Mouse (Mus musculus) CD4-positive, CD25-positive, alpha-beta regulatory T cell, adult 4 months (primary cell): ENCODE data around the gene Ptms. TPM values are rescaled to one million over a fixed set of nuclear protein-coding genes. Genes with fewer than 3 reads are reported as not detected.

Source experiments
- ATAC-seq: one replicate; pipeline ENCODE4 v1.8.0; 2017
- polyA plus RNA-seq, 2 experiments: library from polyadenylated mRNA; unstranded; fragments of 100-300 nt; shearing (Covaris generic); gene quantifications; one replicate each; pipeline ENCODE4 v1.2.1; 2017

Ptms gene
- polyA plus RNA-seq, 2 experiments from 2014 or later = 5.4 to 10.6 TPM

DNA sequence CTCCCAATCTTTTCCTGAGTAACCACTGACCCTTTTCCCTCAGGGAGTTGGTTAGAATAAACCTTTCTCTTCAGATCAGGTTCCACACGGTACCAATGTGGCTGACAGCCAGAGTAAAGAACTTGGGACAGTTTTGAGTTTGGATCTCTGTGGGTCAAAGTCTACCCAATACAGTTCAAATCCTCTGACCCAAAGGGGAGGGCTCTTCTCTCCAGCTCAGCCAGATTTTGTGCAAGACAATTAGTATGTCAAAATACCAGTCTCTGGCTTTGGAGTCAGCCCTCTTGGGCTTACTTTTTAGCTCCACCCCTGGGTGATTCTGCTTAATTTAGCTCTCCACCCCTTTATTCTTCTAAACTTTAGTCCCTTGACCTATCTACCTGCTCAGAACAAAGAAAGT, 10.3 kb upstream of the Ptms start:
- peak; percentile 4 for ATAC-seq

DNA sequence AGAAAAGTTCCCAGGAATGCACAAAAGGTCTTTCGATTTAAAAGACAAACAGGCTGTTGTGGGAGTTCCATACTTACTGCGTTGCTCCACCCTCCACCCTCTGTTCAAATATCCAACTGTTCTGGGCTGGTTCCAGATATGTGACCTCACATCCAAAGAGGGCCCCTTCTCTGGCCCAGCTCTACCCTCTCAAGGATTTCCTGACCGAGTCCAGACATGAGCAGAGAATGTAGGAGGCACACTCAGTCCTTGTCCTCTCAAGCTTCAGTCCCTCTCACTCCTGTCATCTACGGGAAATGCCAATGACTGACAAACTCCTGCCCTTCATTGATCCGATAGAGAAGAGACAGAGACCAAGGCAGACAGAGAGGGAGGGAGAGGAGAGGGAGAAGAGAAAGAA, 6.0 kb upstream of the Ptms start:
- no peak for ATAC-seq

- ATAC-seq = no peak
Measured at GRCm38 (mm10) chr6:124925173-124925793, 5.4 kb upstream of the Ptms start.

DNA sequence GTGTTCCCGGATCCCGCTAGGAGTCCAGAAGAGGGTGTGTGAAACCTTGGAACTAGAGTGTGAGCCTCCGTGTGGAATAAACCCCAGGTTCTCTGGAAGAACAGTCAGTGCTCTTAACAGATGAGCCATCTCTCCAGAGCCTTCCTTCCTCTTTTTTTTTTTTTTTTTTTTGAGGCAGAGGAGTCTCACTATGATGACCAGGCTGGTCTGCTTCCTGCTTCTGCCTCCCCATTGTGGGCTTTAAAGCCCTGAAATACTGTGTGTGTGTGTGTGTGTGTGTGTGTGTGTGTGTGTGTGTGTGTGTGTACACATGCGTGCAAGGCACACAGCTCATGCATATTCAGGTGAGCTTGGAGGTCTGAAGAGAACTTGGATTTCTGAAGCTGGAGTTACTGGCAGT, 1.6 kb upstream of the Ptms start:
- no peak for ATAC-seq

GRCm38 (mm10) chr6:124920318-124921085, 599 bp upstream of the Ptms start:
- no peak for ATAC-seq

GRCm38 (mm10) chr6:124918890-124919627, 844 bp downstream of the Ptms start:
- no peak for ATAC-seq

- no peak for ATAC-seq
Measured at GRCm38 (mm10) chr6:124918331-124918690, 1.6 kb downstream of the Ptms start.

GRCm38 (mm10) chr6:124917518-124918330, 2.2 kb downstream of the Ptms start:
- peak; percentile 37 for ATAC-seq

DNA sequence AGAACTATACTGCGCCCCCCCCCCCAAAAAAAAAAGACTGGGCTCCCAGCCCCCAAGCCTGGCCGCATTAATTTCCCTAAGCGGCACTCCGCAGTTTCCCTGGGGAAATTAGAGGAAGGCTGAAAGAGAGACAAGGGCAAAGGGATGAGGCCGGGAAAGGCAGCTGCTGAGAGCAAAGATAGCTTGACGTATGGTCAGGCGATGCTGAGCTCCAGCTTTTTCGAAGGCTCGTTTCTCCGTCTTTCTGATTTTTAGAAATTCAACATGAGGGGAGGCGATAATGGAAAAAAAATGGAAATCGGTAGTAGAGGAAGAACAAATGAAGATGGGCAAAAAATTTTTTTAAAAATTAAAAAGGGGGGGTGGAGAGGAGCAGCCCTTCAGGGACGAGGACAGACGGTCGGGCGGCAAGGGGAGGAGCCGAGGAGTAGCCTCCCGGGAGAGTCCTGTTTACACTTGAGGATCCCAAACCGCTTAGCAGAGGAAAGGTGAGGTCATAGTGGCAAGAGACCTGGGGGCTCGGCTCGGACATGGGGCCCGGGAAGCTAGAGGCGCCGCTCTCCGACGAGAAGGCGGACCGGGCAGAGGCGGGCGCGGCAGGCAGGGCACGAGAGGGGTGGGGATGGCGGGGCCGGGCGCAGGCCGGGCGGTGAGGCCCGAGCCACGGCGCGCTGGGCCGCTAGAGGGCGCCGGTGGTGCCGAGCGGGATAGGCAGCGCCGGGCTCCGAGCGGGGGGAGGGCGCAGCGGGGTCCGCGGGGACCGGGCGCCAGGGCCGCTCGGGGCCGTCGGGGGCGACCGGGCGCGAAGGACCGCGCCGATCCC, 3.0 kb downstream of the Ptms start:
- peak; percentile 75 for ATAC-seq

- ATAC-seq = peak; percentile 8
Measured at GRCm38 (mm10) chr6:124915942-124916694, 3.8 kb downstream of the Ptms start.

DNA sequence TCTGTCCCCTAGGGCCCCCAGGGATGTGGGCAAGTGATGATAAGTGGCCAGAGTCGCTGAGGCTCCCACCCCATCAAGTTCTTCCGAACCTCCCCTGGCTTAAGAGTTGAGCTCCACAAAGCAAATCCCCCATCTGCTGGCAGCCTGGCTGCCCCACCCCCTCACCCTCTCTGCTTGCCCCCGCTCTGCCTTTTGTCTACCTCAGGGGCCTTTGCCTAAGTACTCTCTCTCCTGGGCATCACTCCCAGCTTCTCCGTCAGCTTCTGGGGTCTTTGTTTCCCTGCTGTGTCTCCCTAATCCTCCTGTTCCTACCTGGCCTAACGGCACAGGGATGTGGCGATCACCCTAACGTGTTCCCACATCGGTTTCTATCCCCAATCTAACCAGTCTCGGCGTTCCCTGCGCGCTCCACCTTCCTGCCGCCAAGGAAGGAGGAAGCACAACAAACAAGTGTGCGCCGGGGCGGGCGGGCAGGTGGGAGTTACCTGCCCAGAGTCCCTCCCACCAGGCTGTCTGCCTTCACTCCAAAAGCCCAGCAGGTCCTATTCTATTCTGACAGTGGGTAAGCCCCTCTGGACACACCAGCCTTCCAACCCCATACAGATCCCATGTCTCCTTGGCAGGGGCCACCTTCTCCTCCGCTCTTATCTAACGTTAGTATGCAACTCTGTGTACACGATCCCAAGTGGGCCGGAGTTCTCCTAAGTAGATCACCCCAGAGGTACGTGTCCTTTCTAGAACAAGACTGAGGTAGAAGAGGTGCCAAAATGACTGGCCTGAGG, 4.6 kb downstream of the Ptms start:
- no peak for ATAC-seq

DNA sequence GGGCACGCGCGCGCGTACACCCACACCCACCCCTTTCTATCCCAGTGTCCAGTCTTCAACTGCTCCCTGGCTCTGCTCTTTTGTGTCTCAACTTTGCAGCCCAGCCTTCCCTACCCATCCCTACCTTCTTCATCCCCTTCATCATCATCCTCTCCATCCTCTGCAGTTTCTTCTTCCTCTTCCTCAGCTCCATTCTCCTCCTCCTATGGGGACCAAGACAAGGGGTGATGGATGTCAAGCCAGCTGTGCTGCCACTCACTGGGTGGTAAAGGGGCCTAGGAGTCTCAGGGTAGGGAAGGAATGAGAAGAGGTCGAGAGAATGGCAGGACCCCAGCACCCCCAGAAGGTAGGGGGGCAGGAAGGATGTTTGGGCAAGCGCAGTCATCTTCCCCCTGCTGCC, 5.4 kb downstream of the Ptms start:
- ATAC-seq = no peak

DNA sequence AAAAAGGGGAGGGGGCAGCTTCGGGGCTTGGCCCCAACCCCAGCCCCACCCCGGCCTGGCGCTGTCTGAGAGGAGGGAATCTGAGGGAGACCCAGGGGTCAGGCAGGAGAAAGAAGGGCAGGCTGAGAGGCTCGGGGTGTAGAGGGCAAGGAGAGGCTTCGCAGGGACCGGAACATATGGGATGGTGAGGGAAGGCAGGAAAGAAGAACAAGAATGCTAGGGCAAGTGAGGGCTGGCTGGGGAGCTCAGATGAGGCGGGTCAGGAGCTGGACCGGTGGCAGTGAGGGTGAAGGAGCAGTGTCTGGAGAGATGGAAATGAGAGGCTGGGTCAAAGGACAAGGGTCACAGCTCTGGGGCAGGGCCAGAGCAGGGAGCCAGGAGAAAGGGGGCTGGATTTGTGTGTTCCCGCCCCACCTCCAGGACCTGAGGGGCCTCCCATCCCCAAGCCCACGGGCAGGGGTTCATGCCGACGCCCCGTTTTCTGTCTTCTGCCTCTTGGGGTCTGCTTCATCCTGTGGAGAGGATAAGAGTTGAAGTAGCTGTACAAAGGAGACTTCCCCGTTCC, 6.1 kb downstream of the Ptms start:
- ATAC-seq = no peak

DNA sequence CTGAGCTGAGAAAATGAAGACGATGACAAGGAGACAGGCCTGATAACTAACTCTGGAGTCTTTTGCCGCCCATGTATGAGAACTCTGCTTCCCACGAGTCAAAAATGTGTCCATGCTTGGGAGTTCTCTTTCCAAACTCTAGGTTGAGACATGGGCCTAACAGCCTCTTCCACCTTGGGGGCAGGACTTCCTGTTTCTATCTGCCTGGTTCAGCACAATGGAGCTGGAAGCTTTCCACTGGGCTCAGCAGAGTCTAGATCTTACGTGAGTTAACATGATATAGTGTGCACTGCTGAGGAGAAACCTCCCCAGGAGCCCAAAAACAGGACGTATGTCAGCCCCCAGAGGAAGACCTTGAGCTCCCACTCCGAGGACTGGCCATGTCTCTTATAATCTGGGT, 6.7 kb downstream of the Ptms start:
- ATAC-seq = no peak

DNA sequence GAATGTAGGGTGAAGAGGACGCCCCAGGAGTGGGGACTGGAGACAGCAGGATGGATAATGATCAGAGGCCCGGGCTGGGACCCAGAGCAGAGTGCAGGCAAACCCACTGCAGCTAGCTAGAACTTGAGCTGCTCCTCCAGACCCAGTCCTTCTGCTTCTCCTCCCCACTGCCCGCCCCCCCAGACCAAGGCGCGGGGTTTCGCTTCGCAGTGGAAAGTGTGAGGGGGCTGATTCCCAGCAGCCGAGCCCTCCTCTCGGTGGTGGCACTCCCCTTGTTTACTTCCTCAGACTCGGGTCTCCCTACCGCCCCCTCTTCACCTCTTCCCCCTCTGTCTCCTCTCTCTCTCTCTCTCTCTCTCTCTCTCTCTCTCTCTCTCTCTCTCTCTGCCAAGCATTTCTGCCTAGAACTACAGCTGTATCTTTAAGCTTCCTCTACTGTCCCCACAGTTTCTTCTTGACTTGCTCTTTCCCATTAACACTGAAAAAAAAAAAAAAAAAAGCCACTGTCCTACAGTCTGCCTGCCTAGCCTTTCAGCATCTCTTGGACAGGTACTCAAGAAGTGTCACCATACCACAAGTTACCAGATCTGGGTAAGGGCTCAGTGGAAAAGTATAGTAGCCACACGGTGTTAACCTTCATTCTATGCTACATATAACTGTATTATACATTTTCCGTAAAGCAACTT, 8.2 kb downstream of the Ptms start, which contains the start of gene Lag3:
Gene Lag3, minus strand, starts transcription at position 173 of the 686 bp plus-strand sequence.
- ATAC-seq = peak; percentile 25

GRCm38 (mm10) chr6:124910032-124910431, 9.9 kb downstream of the Ptms start:
- peak; percentile 15 for ATAC-seq

DNA sequence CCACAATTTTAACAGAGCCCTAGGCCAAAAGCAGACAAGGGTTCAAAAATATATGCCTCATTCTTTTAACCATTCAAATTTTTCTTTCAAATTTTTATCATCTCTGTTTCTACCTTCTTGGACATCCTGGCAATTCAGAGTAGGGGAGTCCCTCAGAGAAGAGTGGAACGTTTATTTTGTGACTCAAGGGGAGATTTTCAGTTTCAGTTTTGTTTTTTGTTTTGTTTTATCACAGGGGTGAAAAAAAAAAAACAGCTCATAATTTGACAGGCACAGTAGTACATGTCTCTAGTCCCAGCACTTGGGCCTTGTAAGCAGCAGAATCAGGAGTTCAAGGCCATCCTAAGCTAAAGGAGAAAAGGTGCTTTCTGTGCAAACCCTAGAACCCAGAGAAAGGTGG, 12.1 kb downstream of the Ptms start:
- peak; percentile 63 for ATAC-seq

DNA sequence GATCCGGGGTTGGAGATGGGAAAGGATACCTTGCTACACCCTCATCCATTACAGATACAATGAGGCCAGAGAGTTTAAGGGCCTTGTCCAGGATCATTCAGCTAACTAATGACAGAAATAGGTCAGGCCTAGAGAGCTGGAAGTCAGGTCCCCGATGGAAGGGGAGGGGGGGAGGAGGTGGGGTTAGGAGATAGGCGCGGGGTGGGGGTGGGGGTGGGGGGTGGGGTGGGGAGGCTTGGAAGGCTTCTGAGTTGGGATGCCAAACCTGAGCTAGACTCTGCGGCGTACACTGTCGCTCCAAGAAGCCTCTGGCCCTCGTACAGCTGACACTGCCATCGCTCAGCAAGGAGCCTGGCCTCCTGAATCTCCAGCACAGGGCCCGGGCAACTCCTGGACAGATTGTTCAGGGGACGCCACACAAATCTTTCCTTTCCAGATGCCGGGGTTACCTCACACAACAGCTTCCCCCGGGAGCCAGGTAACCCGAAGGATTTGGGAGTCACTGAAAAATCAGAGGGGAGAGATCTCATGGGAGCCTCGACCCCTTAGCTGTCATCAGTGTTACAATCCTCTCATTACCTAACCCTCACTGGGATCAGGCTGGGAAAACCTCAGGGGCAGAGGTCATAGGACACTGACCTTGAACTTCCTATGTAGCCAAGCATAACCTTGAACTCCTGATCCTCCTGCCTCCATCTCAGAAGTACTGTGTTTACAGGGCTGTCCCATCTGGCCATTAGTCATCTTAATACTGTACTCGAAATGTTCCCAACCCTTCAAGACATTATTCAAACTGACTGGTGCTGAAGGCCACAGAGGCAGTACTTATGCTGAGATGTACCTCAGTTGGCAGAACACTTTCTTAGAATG, 14.7 kb downstream of the Ptms start:
- no peak for ATAC-seq
